Mouse (Mus musculus): ENCODE measurements at regions not wholly inside any gene's neighbourhood (a gene's known extent, or its start where the extent isn't known, plus 50 kb on each side); places are given as distances from the start of the nearest gene placed in this dataset.

GRCm38 (mm10) chr11:22668220-22668619 lies 156.3 kb downstream of the Tmem17 start:
- no peak overlapping the region for H3ac ChIP-seq (ENCODE audit: control insufficient read depth, insufficient read length)
- no peaks in the 10 kb centered on the region for H3K27me3 ChIP-seq (ENCODE audit: control insufficient read depth, insufficient read depth, insufficient read length)
- H3K4me2 ChIP-seq (ENCODE audit: low read depth): no peak overlapping the region
- H3K36me3 ChIP-seq (ENCODE audit: control insufficient read depth, insufficient read depth): no peaks in the 10 kb centered on the region
- no peak overlapping the region for H3K4me3 ChIP-seq
- TF ChIP-seq SRF (IDR thresholded peaks at IDR 0.05; ENCODE audit: control insufficient read depth, insufficient read length, low read depth) (no peak), CEBPB (IDR thresholded peaks at IDR 0.05; ENCODE audit: insufficient read depth, poor library complexity, severe bottlenecking) (no peak), USF1 (IDR thresholded peaks at IDR 0.05; ENCODE audit: low read depth) (peak; percentile 66)
- no peaks in the 10 kb centered on the region for H3K79me2 ChIP-seq (ENCODE audit: control insufficient read depth, insufficient read depth)

GRCm38 (mm10) chr11:22669267-22669666 lies 157.4 kb downstream of the Tmem17 start:
- TF ChIP-seq TCF3 (IDR thresholded peaks at IDR 0.05; ENCODE audit: insufficient read length, low read depth) (no peak), SRF (IDR thresholded peaks at IDR 0.05; ENCODE audit: control insufficient read depth, insufficient read length, low read depth) (no peak), USF1 (IDR thresholded peaks at IDR 0.05; ENCODE audit: low read depth) (peak; percentile 36), TCF12 (IDR thresholded peaks at IDR 0.05; ENCODE audit: insufficient read depth, poor library complexity, severe bottlenecking) (no peak), CEBPB (IDR thresholded peaks at IDR 0.05; ENCODE audit: insufficient read depth, poor library complexity, severe bottlenecking) (0 out of 2 replicates have a peak, but pooled peaks have one; percentile 28)
- H3K36me3 ChIP-seq (ENCODE audit: control insufficient read depth, insufficient read depth): no peaks in the 10 kb centered on the region
- H3K79me2 ChIP-seq (ENCODE audit: control insufficient read depth, insufficient read depth): no peaks in the 10 kb centered on the region
- H3K27me3 ChIP-seq (ENCODE audit: control insufficient read depth, insufficient read depth, insufficient read length): no peaks in the 10 kb centered on the region
- H3K4me3 ChIP-seq: no peak overlapping the region
- H3K4me2 ChIP-seq (ENCODE audit: low read depth): peak overlapping the region; percentile 38
- no peak overlapping the region for H3ac ChIP-seq (ENCODE audit: control insufficient read depth, insufficient read length)

- Histone ChIP-seq H3K4me3 (no peak overlapping the region), H3ac (ENCODE audit: control insufficient read depth, insufficient read length) (no peak overlapping the region), H3K27me3 (ENCODE audit: control insufficient read depth, insufficient read depth, insufficient read length) (no peaks in the 10 kb centered on the region), H3K79me2 (ENCODE audit: control insufficient read depth, insufficient read depth) (no peaks in the 10 kb centered on the region), H3K4me2 (ENCODE audit: low read depth) (no peak overlapping the region), H3K36me3 (ENCODE audit: control insufficient read depth, insufficient read depth) (no peaks in the 10 kb centered on the region)
- TF ChIP-seq POLR2AphosphoS2 (IDR thresholded peaks at IDR 0.05; ENCODE audit: insufficient read length, low read depth) (no peak), CEBPB (IDR thresholded peaks at IDR 0.05; ENCODE audit: insufficient read depth, poor library complexity, severe bottlenecking) (no peak), TCF12 (IDR thresholded peaks at IDR 0.05; ENCODE audit: insufficient read depth, poor library complexity, severe bottlenecking) (no peak), SRF (IDR thresholded peaks at IDR 0.05; ENCODE audit: control insufficient read depth, insufficient read length, low read depth) (no peak), MYOG (IDR thresholded peaks at IDR 0.05; ENCODE audit: control insufficient read depth in 1 of 3, insufficient read depth in 1 of 3, insufficient read length in 2 of 3, low read depth in 2 of 3) (no peak), E2F4 (IDR thresholded peaks at IDR 0.05; ENCODE audit: insufficient read depth) (no peak), REST (IDR thresholded peaks at IDR 0.05; ENCODE audit: insufficient read depth, insufficient read length) (no peak), MAX (IDR thresholded peaks at IDR 0.05; ENCODE audit: low read depth) (no peak), USF1 (IDR thresholded peaks at IDR 0.05; ENCODE audit: low read depth) (no peak), MYOD1 (IDR thresholded peaks at IDR 0.05; ENCODE audit: control insufficient read depth in 1 of 3, insufficient read length in 2 of 3, low read depth in 2 of 3) (no peak), POLR2A (IDR thresholded peaks at IDR 0.05; ENCODE audit: insufficient read length, low read depth) (no peak)
Observed at GRCm38 (mm10) chr11:22671791-22672490, 160.1 kb downstream of the Tmem17 start.

- no peak overlapping the region for H3K4me2 ChIP-seq (ENCODE audit: low read depth)
- H3K79me2 ChIP-seq (ENCODE audit: control insufficient read depth, insufficient read depth): no peaks in the 10 kb centered on the region
- TF ChIP-seq POLR2A (IDR thresholded peaks at IDR 0.05; ENCODE audit: insufficient read length, low read depth) (no peak), TCF12 (IDR thresholded peaks at IDR 0.05; ENCODE audit: insufficient read depth, poor library complexity, severe bottlenecking) (no peak), MYOG (IDR thresholded peaks at IDR 0.05; ENCODE audit: control insufficient read depth in 1 of 3, insufficient read depth in 1 of 3, insufficient read length in 2 of 3, low read depth in 2 of 3) (no peak), E2F4 (IDR thresholded peaks at IDR 0.05; ENCODE audit: insufficient read depth) (no peak), USF1 (IDR thresholded peaks at IDR 0.05; ENCODE audit: low read depth) (no peak), SRF (IDR thresholded peaks at IDR 0.05; ENCODE audit: control insufficient read depth, insufficient read length, low read depth) (no peak), MYOD1 (IDR thresholded peaks at IDR 0.05; ENCODE audit: control insufficient read depth in 1 of 3, insufficient read length in 2 of 3, low read depth in 2 of 3) (no peak), MAX (IDR thresholded peaks at IDR 0.05; ENCODE audit: low read depth) (no peak), POLR2AphosphoS2 (IDR thresholded peaks at IDR 0.05; ENCODE audit: insufficient read length, low read depth) (no peak), TCF3 (IDR thresholded peaks at IDR 0.05; ENCODE audit: insufficient read length, low read depth) (no peak), REST (IDR thresholded peaks at IDR 0.05; ENCODE audit: insufficient read depth, insufficient read length) (no peak), CEBPB (IDR thresholded peaks at IDR 0.05; ENCODE audit: insufficient read depth, poor library complexity, severe bottlenecking) (no peak)
Observed at GRCm38 (mm10) chr11:22675047-22675446, 163.2 kb downstream of the Tmem17 start.

GRCm38 (mm10) chr11:22675754-22676153 lies 163.9 kb downstream of the Tmem17 start:
- TF ChIP-seq POLR2AphosphoS2 (IDR thresholded peaks at IDR 0.05; ENCODE audit: insufficient read length, low read depth) (no peak), SRF (IDR thresholded peaks at IDR 0.05; ENCODE audit: control insufficient read depth, insufficient read length, low read depth) (no peak), USF1 (IDR thresholded peaks at IDR 0.05; ENCODE audit: low read depth) (no peak), TCF12 (IDR thresholded peaks at IDR 0.05; ENCODE audit: insufficient read depth, poor library complexity, severe bottlenecking) (no peak), MAX (IDR thresholded peaks at IDR 0.05; ENCODE audit: low read depth) (no peak), CEBPB (IDR thresholded peaks at IDR 0.05; ENCODE audit: insufficient read depth, poor library complexity, severe bottlenecking) (no peak), REST (IDR thresholded peaks at IDR 0.05; ENCODE audit: insufficient read depth, insufficient read length) (no peak), MYOD1 (IDR thresholded peaks at IDR 0.05; ENCODE audit: control insufficient read depth in 1 of 3, insufficient read length in 2 of 3, low read depth in 2 of 3) (no peak), E2F4 (IDR thresholded peaks at IDR 0.05; ENCODE audit: insufficient read depth) (no peak), TCF3 (IDR thresholded peaks at IDR 0.05; ENCODE audit: insufficient read length, low read depth) (no peak), POLR2A (IDR thresholded peaks at IDR 0.05; ENCODE audit: insufficient read length, low read depth) (no peak), MYOG (IDR thresholded peaks at IDR 0.05; ENCODE audit: control insufficient read depth in 1 of 3, insufficient read depth in 1 of 3, insufficient read length in 2 of 3, low read depth in 2 of 3) (no peak)

More at GRCm38 (mm10) chr11:22675047-22675446, 163.2 kb downstream of the Tmem17 start:
- Histone ChIP-seq H3K36me3 (ENCODE audit: control insufficient read depth, insufficient read depth) (no peaks in the 10 kb centered on the region), H3K4me3 (no peak overlapping the region), H3ac (ENCODE audit: control insufficient read depth, insufficient read length) (no peak overlapping the region), H3K27me3 (ENCODE audit: control insufficient read depth, insufficient read depth, insufficient read length) (no peaks in the 10 kb centered on the region)

More at GRCm38 (mm10) chr11:22675754-22676153, 163.9 kb downstream of the Tmem17 start:
- Histone ChIP-seq H3K4me3 (no peak overlapping the region), H3K79me2 (ENCODE audit: control insufficient read depth, insufficient read depth) (no peaks in the 10 kb centered on the region), H3K36me3 (ENCODE audit: control insufficient read depth, insufficient read depth) (no peaks in the 10 kb centered on the region), H3K4me2 (ENCODE audit: low read depth) (no peak overlapping the region), H3K27me3 (ENCODE audit: control insufficient read depth, insufficient read depth, insufficient read length) (no peaks in the 10 kb centered on the region), H3ac (ENCODE audit: control insufficient read depth, insufficient read length) (no peak overlapping the region)
